Mouse (Mus musculus) limb, embryonic 13.5 days (tissue): ENCODE measurements around the gene Dimt1. TPM values are rescaled to one million over a fixed set of nuclear protein-coding genes. Genes with fewer than 3 reads are reported as not detected.
A peak's percentile ranks its signal among the peaks of the same experiment; 100 is the strongest.

Source experiments
- ATAC-seq: fragments of 200-750 bp; cut with Nextera tagmentation; 2 replicates; pipeline ENCODE4 v1.8.0; 2017; ENCODE audit warnings: low read depth, moderate number of reproducible peaks, moderate TSS enrichment; ENCODE audit not compliant: low FRiP score
- H3K27ac ChIP-seq: fragments of 300-500 bp; sonication (generic); 2 replicates; pipeline ENCODE4 v1.5.1; 2015; ENCODE audit warnings: inconsistent platforms, mild to moderate bottlenecking, moderate library complexity
- H3K27me3 ChIP-seq: fragments of 300-500 bp; sonication (generic); 2 replicates; pipeline ENCODE4 v1.6.1; 2015; ENCODE audit warnings: mild to moderate bottlenecking, inconsistent platforms
- H3K36me3 ChIP-seq: fragments of 300-500 bp; sonication (generic); 2 replicates; pipeline ENCODE4 v1.6.1; 2015; ENCODE audit warnings: inconsistent platforms, mild to moderate bottlenecking, moderate library complexity
- H3K4me1 ChIP-seq: fragments of 300-500 bp; sonication (generic); 2 replicates; pipeline ENCODE4 v1.6.1; 2015; ENCODE audit warnings: inconsistent platforms
- H3K4me2 ChIP-seq: fragments of 300-500 bp; sonication (generic); replicated peaks from 2 replicates; pipeline ENCODE4 v1.6.1; 2015; ENCODE audit warnings: inconsistent platforms, mild to moderate bottlenecking, moderate library complexity
- H3K4me3 ChIP-seq: fragments of 300-500 bp; sonication (generic); 2 replicates; pipeline ENCODE4 v1.5.1; 2015; ENCODE audit warnings: moderate library complexity, mild to moderate bottlenecking, inconsistent platforms
- H3K9ac ChIP-seq: fragments of 300-500 bp; sonication (generic); 2 replicates; pipeline ENCODE4 v1.6.1; 2015; ENCODE audit warnings: mild to moderate bottlenecking, inconsistent platforms
- H3K9me3 ChIP-seq: fragments of 300-500 bp; sonication (generic); 2 replicates; pipeline ENCODE4 v1.6.1; 2016; ENCODE audit warnings: inconsistent platforms
- whole genome bisulfite sequencing: fragments of 180-500 bp; shearing (Covaris S2); methylation state at CpG from one replicate; pipeline ENCODE4 v1.1.7; 2015; 5-methylcytosine and 5-hydroxymethylcytosine counted together
- polyA plus RNA-seq: library from polyadenylated mRNA; unstranded; fragments of >200 nt; fragmentation: Nextera tagmentation; extraction: Ambion mirVana; gene quantifications from 2 replicates; pipeline ENCODE4 v1.2.1, GENCODE M21; 2015

Dimt1 gene
- polyA plus RNA-seq, 1 experiment from 2014 or later = 53.9 TPM

GRCm38 (mm10) chr13:106936256-106937137 lies 10.4 kb upstream of the Dimt1 start, which contains the start of gene Ipo11:
TSS of gene Ipo11 (minus strand) at chr13:106936958.
- Histone ChIP-seq H3K4me2 (peak within 1 kb of the TSS; percentile 71), H3K4me3 (peak within 1 kb of the TSS; percentile 98), H3K27me3 (no peaks in the 10 kb centered on the region), H3K9me3 (no peaks in the 10 kb centered on the region), H3K4me1 (peaks cover 7% of the 10 kb centered on the region), H3K36me3 (no peaks in the 10 kb centered on the region), H3K27ac (peak within 1 kb of the TSS; percentile 86), H3K9ac (peak within 1 kb of the TSS; percentile 90)
- WGBS = under 1% methylated on average over 76 of the region's 84 CpGs
- ATAC-seq = peak; percentile 97

- Histone ChIP-seq H3K36me3 (no peaks in the 10 kb centered on the region), H3K27me3 (no peaks in the 10 kb centered on the region), H3K9me3 (no peaks in the 10 kb centered on the region), H3K4me2 (peak overlapping the region; percentile 71), H3K27ac (no peak overlapping the region), H3K9ac (peak overlapping the region; percentile 90), H3K4me3 (peak overlapping the region; percentile 98), H3K4me1 (peaks cover 7% of the 10 kb centered on the region)
- WGBS = 25% methylated on average over 7 of the region's 7 CpGs
- no peak for ATAC-seq
These were observed 9.8 kb upstream of the Dimt1 start for GRCm38 (mm10) chr13:106937138-106937472.

GRCm38 (mm10) chr13:106941211-106941976 lies 5.5 kb upstream of the Dimt1 start:
- Histone ChIP-seq H3K9ac (no peak overlapping the region), H3K27me3 (no peaks in the 10 kb centered on the region), H3K9me3 (no peaks in the 10 kb centered on the region), H3K4me2 (no peak overlapping the region), H3K4me3 (no peak overlapping the region), H3K36me3 (no peaks in the 10 kb centered on the region), H3K27ac (no peak overlapping the region), H3K4me1 (no peaks in the 10 kb centered on the region)
- WGBS = 32% methylated on average over 7 of the region's 7 CpGs
- no peak for ATAC-seq

- Histone ChIP-seq H3K4me2 (no peak overlapping the region), H3K27ac (no peak overlapping the region), H3K9me3 (no peaks in the 10 kb centered on the region), H3K4me1 (peaks cover 2% of the 10 kb centered on the region), H3K36me3 (no peaks in the 10 kb centered on the region), H3K4me3 (no peak overlapping the region), H3K27me3 (no peaks in the 10 kb centered on the region), H3K9ac (no peak overlapping the region)
- ATAC-seq = no peak
- WGBS = 91% methylated on average over 1 of the region's 1 CpGs
These were observed 4.2 kb upstream of the Dimt1 start for GRCm38 (mm10) chr13:106942721-106943120.

- H3K4me2 ChIP-seq = no peak overlapping the region
- H3K27ac ChIP-seq = no peak overlapping the region
- ATAC-seq = no peak
- no peaks in the 10 kb centered on the region for H3K27me3 ChIP-seq
- no peaks in the 10 kb centered on the region for H3K9me3 ChIP-seq
- no peak overlapping the region for H3K4me3 ChIP-seq
- no peak overlapping the region for H3K9ac ChIP-seq
- H3K36me3 ChIP-seq = peaks cover 12% of the 10 kb centered on the region
- 78% methylated on average over 9 of the region's 9 CpGs for WGBS
- H3K4me1 ChIP-seq = peaks cover 17% of the 10 kb centered on the region
These were observed 1.4 kb upstream of the Dimt1 start for GRCm38 (mm10) chr13:106945518-106945917.

- Histone ChIP-seq H3K4me1 (peaks cover 17% of the 10 kb centered on the region), H3K4me2 (peak overlapping the region; percentile 78), H3K9ac (peak overlapping the region; percentile 93), H3K4me3 (peak overlapping the region; percentile 90), H3K36me3 (peaks cover 33% of the 10 kb centered on the region), H3K9me3 (no peaks in the 10 kb centered on the region), H3K27me3 (no peaks in the 10 kb centered on the region), H3K27ac (no peak overlapping the region)
- WGBS = 3% methylated on average over 6 of the region's 6 CpGs
- no peak for ATAC-seq
These were observed 656 bp downstream of the Dimt1 start for GRCm38 (mm10) chr13:106947583-106947982.

- ATAC-seq = no peak
These were observed 8.0 kb downstream of the Dimt1 start for GRCm38 (mm10) chr13:106954880-106955279.

GRCm38 (mm10) chr13:106957554-106957953 lies 10.6 kb downstream of the Dimt1 start:
- no peak overlapping the region for H3K4me2 ChIP-seq
- no peak overlapping the region for H3K9ac ChIP-seq
- no peak overlapping the region for H3K27ac ChIP-seq
- H3K4me3 ChIP-seq = no peak overlapping the region
- H3K4me1 ChIP-seq = no peaks in the 10 kb centered on the region
- 94% methylated on average over 4 of the region's 4 CpGs for WGBS
- peaks cover 65% of the 10 kb centered on the region for H3K36me3 ChIP-seq
- H3K9me3 ChIP-seq = no peaks in the 10 kb centered on the region
- no peaks in the 10 kb centered on the region for H3K27me3 ChIP-seq
- no peak for ATAC-seq

More at GRCm38 (mm10) chr13:106954880-106955279, 8.0 kb downstream of the Dimt1 start:
- 85% methylated on average over 3 of the region's 3 CpGs for WGBS
- no peak overlapping the region for H3K4me2 ChIP-seq
- H3K4me3 ChIP-seq = no peak overlapping the region
- no peak overlapping the region for H3K9ac ChIP-seq
- H3K27me3 ChIP-seq = no peaks in the 10 kb centered on the region
- no peaks in the 10 kb centered on the region for H3K9me3 ChIP-seq
- H3K4me1 ChIP-seq = no peaks in the 10 kb centered on the region
- H3K36me3 ChIP-seq = peaks cover 73% of the 10 kb centered on the region
- H3K27ac ChIP-seq = no peak overlapping the region

- H3K27me3 ChIP-seq = no peaks in the 10 kb centered on the region
- H3K27ac ChIP-seq = no peak overlapping the region
- H3K4me3 ChIP-seq = no peak overlapping the region
- H3K4me2 ChIP-seq = no peak overlapping the region
- H3K4me1 ChIP-seq = no peaks in the 10 kb centered on the region
- ATAC-seq = no peak
- 83% methylated on average over 3 of the region's 3 CpGs for WGBS
- no peaks in the 10 kb centered on the region for H3K9me3 ChIP-seq
- no peak overlapping the region for H3K9ac ChIP-seq
- peaks cover 66% of the 10 kb centered on the region for H3K36me3 ChIP-seq
These were observed 11.4 kb downstream of the Dimt1 start for GRCm38 (mm10) chr13:106958286-106958685.

- H3K36me3 ChIP-seq = peaks cover 64% of the 10 kb centered on the region
- H3K27me3 ChIP-seq = no peaks in the 10 kb centered on the region
- no peaks in the 10 kb centered on the region for H3K9me3 ChIP-seq
- no peaks in the 10 kb centered on the region for H3K4me1 ChIP-seq
- no peak overlapping the region for H3K4me3 ChIP-seq
- 90% methylated on average over 3 of the region's 3 CpGs for WGBS
- no peak overlapping the region for H3K27ac ChIP-seq
- no peak overlapping the region for H3K4me2 ChIP-seq
- H3K9ac ChIP-seq = no peak overlapping the region
- no peak for ATAC-seq
These were observed 13.6 kb downstream of the Dimt1 start for GRCm38 (mm10) chr13:106960557-106960956.

- no peak overlapping the region for H3K27ac ChIP-seq
- peaks cover 57% of the 10 kb centered on the region for H3K36me3 ChIP-seq
- no peaks in the 10 kb centered on the region for H3K4me1 ChIP-seq
- no peak overlapping the region for H3K4me2 ChIP-seq
- no peak overlapping the region for H3K9ac ChIP-seq
- H3K9me3 ChIP-seq = no peaks in the 10 kb centered on the region
- 90% methylated on average over 4 of the region's 4 CpGs for WGBS
- no peak overlapping the region for H3K4me3 ChIP-seq
- no peaks in the 10 kb centered on the region for H3K27me3 ChIP-seq
- ATAC-seq = no peak
These were observed 14.6 kb downstream of the Dimt1 start for GRCm38 (mm10) chr13:106961496-106961895.

- no peak overlapping the region for H3K4me2 ChIP-seq
- H3K9me3 ChIP-seq = no peaks in the 10 kb centered on the region
- no peak for ATAC-seq
- no peak overlapping the region for H3K9ac ChIP-seq
- peaks cover 11% of the 10 kb centered on the region for H3K36me3 ChIP-seq
- no peaks in the 10 kb centered on the region for H3K27me3 ChIP-seq
- H3K4me3 ChIP-seq = no peak overlapping the region
- no peak overlapping the region for H3K27ac ChIP-seq
- WGBS = 85% methylated on average over 2 of the region's 2 CpGs
- H3K4me1 ChIP-seq = no peaks in the 10 kb centered on the region
These were observed 50.0 kb downstream of the Dimt1 start for GRCm38 (mm10) chr13:106996891-106997290.
